Mouse (Mus musculus) spleen, embryonic (tissue): ENCODE data around the gene Trim37.

ENCODE experiments used
- CTCF ChIA-PET: fragments of 350-600 bp; sonication (Branson Sonifier 250); formaldehyde crosslinking; loops from one replicate; lab custom pipeline; 2022; lab: Charles Lee

Gene Trim37

DNA sequence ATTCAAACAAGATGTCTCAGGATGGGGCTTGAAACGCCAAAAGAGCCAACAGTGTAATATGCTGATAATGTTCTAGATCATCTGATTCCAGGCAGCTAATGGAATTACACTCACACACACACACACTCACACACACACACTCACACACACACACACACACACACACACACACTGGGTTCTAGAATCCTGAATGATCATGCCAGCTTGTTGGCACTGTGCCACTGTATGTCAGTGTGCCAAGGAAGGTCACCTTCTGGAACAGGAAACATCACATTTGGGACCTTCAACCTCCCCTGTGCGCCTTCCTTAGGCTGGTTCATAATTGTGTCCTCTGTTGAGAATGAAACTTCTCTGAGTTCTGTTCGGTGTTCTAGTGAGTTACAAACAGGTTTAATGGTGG is 95.8 kb downstream of the Trim37 start:
- CTCF ChIA-PET: no interaction called here

DNA sequence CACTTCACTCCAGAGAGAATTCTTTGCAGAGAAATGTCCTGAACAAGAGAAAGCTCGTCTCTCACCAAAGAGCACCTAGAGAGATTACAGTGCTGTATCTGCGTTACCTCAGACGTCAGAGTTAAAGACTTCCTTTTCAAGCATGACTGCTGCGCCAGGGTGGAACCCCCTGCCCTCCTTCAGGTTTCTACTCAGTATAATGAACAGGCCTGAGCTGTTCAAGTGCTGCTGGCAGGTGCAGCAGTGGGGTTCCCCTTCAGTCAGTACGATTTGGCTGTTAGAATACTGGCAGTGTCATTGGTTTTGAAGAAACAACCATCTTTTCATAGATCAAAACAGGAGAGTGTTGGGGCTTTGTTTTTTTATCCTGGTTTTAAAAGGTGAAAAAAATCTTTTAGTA is 100.2 kb downstream of the Trim37 start:
- CTCF ChIA-PET: no interaction called here

DNA sequence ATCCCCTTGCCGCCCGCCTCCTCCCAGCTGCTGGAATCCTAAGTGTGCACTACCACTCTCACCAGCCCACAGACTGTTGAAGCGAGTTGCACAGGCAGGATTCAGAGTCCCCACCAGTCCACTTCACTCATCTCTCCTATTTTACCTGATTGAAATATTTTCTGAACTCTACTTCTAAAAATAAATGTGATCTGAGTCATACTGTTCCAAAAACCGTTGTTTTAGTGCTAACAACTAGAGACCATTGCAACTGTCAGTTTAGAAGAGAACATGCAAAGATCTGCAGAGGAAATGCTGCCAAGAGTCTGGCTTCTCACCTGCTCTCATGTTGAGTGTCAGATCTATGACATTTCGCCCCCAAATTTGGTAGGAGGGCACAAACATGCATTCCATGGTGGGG is 106.5 kb downstream of the Trim37 start:
- CTCF ChIA-PET: no interaction called here

DNA sequence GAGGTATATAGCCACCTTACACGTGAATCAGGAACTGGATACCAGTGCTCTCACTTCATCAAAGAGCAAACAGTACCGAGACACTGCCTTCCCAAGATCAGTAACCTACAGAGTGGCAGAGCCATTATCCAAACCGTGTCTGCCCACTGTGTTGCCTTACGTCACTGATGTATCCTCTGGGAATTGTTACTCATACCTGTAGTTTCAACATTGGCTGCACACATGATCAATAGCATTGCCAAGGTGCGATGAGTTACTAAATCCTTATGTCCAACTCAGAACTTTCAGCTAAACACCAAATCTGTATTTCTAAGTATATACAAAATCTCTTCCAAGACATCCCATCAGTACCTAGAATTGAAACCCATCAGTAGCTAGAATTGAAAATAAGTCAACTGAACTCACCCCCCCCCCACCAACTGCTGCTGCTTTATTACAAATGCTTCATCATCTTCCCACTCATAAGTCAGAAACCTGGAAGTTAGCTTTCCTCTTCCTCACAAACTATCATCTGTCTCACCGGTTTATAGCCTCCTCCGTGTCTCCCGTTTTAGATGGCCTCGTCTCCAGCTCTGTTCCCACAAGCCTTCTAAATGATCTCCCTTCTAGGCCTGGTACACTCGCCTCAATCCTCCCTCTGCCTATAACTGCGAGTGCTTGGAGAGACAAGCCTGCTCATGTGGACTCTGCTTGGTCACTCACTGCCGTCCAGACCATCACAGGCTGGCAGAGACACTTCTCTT is 108.0 kb downstream of the Trim37 start:
- CTCF ChIA-PET: no interaction called here

DNA sequence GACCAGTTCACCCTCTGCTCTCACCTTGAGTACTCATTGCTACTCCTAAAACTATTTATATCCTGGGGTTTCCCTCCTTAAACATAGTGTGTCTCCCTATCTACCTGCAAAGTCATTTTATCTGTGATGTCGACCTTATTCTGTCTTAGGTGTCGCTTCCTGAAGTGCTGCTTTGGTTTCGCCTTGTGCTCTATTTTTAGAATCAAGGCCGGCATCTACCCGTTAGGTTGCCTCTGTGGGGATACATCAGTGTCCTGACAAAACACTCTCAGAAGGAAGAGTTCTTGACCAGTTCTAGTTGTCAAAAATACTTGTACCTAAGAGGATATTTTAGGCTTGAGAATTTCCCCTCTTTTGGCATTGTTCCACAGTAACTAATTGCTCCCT is 108.6 kb downstream of the Trim37 start:
- CTCF ChIA-PET: no interaction called here

DNA sequence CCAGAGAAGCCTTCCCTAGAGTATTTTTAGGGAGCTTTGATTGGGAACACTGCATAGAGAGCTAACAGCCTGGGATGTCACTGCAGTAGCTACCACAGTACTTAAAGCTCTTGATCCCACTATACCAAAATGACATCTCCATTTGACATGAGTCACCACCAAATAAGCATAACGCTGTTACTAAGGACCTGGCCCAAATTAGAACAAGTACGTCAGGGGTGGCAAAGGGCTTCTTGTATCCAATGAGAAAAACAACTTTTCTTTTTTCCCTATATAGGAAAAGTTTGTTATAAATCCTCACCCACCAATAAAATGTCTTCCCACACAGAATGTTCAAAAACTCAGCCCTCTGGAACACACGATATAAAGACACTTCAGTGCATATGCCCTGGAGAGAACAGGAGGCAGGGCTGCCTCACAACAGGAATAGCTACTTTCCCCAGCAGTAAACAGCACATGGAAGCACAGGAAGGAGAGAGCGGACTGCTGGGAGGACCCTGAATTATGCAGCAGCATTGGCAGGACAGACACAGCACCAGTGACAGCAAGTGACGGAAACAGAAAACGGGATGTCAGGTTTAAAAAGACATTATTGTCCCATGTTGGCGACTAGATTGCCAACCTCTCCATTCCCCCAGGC is 112.1 kb downstream of the Trim37 start:
- CTCF ChIA-PET: no interaction called here

DNA sequence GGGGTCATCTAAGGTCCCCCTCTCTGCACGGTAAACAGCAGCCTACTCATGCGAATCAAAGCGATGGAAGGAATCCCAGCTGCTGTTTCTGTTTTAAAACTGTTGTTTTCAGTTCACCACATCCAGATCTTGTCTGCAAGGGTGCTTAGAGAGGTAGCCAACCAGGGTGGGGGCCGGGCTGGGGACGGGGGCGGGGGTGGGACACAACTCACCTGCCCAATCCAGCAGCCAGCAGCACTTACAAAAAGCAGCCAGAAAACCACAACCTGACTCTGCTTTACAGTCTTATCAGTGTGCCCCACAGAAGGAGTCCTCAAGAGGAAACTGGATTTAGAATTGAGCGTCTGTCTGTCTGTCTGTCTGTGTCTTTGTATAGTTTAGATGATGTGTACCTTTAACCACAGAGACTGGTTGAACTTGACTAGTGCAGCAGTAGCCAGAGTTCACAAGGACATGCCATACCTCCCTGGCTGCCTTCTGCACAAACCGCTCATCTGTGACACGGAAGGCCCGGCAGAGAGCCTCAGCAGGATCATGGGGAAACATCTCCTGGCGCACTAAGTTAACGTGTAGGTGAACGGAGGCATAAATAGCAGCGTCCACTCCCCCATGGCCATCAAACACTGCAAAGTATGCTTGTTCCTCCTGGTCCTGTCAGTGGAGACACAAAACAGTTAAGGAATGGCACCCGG is 113.4 kb downstream of the Trim37 start:
- CTCF ChIA-PET: no interaction called here

DNA sequence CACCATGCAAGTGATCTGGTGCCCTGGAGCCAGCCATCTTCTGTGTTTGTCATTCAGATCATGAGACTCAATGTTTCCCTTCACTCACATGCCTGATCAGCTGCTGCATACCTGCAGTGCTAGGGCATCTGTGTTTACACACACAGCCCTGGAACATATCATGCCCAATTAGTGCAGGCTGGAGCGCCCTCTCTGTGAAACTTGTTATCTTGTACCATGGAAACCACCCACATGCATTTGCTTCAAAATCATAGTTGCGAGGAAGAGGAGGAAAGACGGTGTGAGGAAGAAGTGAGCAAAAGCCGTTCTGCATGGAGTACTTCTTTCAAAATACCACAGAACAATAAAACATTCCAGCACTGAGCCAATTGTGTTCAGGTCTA is 113.9 kb downstream of the Trim37 start:
- CTCF ChIA-PET: no interaction called here

DNA sequence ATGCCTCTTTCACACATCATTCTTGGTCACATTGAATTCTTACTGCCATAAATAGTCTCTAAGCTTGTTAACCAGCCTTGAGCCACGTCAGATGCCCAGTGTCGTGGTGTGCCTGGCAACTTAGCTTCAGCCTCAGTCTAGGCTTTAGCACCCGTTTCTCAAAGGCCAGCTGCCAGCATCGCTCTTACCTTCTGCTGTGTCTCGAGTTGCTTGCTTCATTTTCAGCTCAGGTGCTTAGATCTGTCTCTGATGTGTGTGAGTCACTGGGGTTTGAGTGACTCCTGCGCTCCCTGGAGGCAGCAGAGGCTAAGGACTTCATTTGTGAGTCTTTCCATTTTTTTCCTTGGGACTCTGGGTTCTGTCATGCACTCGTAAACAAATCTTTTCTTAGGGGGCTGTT is 114.4 kb downstream of the Trim37 start:
- CTCF ChIA-PET: no interaction called here

DNA sequence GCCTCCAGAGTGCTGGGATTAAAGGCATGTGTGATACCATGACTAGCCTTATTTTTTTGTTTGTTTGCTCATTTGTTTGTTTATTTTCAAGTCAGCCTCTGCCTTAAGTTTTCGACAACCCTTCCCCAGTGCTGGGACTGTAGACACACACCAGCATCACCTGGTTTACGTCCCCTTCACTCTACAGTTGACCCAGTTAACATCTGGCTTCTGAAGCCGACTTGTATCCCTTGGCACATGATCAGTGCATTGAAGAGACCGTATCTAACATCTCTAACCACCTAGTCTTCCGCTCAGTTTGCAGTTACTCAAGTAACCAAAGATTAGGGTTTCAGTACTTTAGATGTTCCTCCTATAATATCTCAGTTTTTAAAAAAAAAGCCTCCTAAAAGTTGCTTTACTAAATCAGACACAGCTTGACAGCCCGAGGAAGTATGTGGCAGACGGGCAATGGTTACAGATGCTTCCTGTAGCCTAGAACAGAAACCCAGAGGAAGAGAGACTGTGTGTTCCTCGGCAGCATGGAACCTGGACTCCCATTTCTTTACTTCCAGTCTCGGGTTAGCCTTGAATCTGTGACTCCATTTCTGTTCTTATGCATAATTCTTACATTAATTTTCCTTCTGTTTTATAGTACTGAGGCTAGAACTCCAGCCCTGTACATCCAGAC is 118.4 kb downstream of the Trim37 start:
- CTCF ChIA-PET: no interaction called here

DNA sequence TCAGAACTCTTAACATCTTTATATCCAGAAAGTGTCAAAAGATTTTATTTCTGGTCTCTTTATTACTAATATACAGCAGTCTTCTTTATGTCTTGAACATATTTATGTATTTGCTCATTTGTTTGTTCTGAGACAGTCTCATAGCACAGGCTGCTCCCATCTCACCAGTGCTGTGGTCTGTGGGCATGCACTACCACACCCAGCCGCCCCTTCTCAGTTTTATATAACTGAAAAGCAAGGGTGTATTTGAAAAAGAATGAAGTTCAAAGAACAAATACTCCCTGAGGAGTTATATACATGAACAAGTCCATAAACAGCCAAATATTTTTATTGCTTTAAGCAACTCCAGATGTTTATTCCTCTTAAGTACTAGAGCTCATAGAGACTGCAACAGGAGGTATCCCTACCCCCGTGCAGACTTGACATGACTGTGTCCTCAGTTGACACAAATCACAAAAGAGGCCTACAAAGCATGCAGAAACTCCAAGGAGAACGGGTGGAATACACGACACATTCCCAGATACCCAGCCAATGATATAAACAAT is 119.3 kb downstream of the Trim37 start:
- CTCF ChIA-PET: no interaction called here

DNA sequence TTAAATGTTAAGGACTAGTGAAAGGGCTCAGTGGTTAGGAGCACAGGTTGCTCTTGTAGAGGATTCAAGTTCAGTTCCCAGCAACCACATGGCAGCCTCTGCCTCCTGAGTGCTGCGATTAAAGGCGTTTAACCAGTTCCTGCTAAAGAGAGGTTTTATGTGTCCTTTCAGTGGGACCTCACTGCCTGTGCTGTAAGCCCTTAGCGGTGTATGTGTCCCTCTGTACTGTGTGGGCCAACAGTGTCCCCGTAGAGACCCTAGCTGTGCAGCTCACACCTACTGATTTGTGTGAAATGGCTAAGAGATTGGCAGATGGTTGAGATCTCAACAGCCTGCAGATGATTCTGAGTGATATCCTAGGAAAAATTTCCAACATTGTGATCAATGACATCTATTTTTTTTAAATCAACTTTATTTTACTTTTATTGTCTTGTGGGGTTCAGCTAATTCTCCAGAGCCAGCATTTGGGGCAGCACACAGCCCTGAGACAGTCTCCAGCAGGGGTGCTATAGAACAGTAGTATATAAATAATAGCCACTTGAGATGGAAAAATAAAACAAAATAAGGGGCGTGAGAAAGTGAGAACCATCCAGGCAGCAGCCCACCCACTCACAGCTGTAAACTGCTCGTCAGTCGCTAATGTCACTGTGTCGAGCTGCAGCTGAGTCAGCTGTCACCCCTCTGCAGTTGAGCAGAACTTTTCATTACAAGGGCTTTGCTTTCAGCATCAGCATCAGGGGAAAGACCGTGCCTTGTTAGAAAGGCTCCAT is 120.0 kb downstream of the Trim37 start:
- CTCF ChIA-PET: interaction anchor here (0.6 kb wide), 1 partner anchor 1735 kb away, joined by 5 read pairs; no protein-coding TSS in a partner anchor

DNA sequence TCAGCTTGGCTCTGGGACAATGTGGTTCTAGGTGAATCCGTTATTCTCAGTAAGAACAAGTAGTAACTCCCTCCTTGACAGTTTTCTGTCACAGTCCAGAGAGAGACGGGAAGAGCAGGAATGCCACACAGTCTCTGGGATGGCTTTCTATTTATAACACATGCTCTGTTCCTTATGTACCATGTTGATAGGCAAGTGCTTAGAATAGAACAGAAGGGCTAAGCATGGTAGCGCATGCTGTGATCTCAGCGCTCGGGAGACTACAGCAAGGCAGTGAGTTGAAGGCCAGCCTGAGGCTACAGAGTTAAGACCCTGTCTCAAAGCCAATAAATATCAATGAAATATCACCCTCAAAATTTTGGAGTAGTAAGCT is 120.6 kb downstream of the Trim37 start:
- CTCF ChIA-PET: no interaction called here

DNA sequence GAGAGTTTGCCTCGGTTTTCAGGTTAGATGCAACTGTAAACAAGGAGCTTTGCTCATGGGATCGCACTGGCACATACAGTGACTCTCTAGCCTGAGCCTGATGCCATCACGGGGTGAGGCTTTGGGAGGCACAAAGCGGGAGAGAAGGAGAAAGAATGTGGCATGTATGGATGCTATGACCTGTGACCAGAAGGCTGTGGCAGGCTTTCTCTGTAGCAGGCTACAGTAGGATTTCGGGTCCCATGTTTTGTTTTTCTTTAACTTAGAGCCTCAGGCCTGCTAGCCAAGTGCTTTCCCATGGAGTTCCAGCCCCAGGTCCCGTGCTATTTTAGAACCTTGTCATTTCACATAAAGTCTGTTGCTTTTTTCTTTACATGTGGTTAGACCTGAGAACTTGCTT is 123.3 kb downstream of the Trim37 start:
- CTCF ChIA-PET: no interaction called here

DNA sequence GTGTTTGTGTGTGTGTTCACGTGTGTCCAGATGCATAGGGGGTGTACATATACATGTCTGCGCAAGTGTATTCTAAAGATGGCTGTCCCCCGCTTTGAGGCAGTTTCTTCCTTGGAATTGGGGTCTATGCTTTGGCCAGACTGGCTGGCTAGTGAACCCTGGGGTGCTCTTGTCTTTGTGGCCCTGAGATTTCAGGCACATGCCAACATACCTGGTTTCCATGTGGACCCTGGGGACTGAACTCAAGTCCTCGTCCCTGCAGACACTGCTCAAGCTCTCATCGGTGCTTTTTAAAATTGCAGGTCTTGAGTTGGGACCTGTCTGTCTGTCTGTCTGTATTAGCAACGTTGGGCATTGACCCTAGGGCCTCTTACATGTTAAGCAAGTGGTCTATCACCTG is 126.4 kb downstream of the Trim37 start:
- CTCF ChIA-PET: no interaction called here

DNA sequence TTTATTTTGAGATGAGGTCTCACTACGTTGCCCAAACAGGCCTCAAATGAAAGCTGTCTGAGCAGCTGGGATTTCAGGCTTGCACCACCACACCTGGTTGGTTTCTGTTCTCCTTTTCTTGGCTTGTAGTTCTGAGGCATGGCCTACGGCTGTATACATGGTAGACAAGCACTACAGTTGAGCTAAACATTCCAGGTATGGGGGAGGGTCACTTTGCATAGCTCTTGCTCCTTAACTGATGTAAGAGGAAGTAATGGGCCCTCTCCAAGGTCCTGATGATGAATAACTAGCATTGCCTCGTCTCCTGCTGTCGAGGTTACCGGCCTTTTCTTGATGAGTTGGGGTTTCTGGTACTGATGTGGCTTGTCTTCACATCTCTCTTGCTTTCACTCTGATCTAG is 127.3 kb downstream of the Trim37 start:
- CTCF ChIA-PET: no interaction called here

DNA sequence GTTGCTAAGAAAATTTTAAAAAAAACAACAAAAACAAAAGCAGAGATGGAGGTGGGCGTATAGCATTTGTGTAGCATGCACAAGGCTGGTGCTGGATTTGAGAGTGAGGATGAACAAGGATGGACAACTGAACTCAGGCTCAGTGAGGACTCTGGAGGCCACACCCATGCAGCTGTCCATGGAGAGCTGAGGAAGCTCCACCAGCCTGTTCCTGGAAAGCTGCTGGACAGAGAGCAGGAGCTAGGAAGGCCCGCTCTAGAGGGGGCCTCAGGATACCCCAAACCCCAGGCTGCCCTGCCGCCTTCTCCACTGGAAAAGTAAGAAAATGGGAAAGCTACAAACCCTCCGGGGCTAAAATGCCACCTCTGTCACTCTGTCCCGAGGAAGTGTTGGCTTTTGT is 130.4 kb downstream of the Trim37 start:
- CTCF ChIA-PET: no interaction called here

DNA sequence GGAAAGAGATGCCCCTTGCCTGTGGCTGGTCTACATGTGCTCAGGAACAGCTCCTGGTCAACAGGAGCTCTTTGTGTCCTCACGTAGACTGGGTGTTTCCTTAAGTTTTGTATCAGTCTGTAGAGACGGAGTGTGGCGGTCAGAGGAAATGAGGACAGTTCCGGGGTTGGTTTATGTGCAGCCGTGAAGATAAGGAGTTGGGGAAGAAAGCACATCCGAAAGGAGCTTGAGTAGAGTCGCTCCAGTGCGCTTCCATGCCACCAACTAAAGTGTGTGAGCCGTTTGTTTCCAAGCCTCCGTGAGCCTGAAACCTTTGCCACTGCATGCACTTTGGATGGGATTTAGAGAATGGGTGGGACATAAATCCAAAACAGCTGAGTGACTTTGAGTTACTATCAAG is 132.9 kb downstream of the Trim37 start:
- CTCF ChIA-PET: interaction anchor here (0.7 kb wide), 1 partner anchor 410 kb away, joined by 4 read pairs; no protein-coding TSS in a partner anchor

DNA sequence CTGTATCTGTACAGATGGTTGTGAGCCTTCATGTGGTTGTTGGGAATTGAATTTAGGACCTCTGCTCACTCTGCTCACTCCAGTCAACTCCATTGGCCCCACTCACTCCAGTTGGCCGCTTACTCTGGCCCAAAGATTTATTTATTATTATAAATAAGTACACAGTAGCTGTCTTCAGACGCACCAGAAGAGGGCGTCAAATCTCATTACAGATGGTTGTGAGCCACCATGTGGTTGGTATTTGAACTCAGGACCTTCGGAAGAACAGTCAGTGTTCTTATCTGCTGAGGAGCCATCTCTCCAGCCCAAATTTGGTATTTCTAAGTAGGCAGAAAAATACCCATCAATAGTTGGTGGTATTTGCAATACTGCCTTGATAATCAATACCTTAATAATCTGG is 134.8 kb downstream of the Trim37 start:
- CTCF ChIA-PET: interaction anchor here (0.7 kb wide), 1 partner anchor 142 kb away, joined by 3 read pairs; no protein-coding TSS in a partner anchor

DNA sequence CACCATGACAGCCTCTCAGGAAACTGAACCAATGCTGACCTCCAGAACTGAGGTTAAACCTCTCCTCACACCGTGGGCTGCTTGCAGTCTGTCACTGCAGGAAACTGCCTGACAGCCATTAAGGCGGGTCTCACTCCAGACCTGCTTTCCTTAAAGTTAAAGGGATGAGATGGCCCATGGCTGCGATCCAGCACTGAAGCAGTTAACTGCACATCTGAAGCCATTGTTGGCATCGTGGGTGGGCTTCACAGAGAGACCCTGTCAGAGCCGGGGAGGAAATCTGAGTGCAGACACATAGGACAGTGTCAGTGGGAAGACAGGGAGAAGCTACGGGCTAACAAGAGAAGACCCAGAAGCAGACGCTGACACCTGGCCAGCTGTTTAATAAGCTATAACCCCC is 137.1 kb downstream of the Trim37 start:
- CTCF ChIA-PET: no interaction called here

DNA sequence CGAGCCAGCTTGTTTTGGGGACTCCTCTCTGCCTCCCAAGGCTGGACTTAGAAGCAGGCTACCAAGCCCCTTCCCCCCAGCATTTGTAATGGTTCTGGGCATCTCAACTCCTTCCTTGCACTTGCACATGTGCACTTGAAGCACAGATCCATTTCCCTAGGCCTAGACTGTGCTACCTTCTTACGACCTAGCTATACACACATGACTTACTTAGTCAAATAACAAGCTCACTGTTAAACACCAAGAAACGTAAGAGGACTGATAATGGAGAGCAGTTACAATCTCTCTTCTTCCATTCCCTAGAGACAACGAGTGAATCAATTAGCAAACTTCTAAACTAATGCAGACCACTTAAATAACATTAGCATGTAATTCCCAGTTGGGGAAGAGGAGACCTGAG is 139.4 kb downstream of the Trim37 start:
- CTCF ChIA-PET: no interaction called here
